Mouse (Mus musculus): ENCODE measurements around the gene Prlr.

Prlr gene

GRCm38 (mm10) chr15:10177083-10177482, at the start of gene Prlr:
TSS of gene Prlr (plus strand) at chr15:10177238.
- DNase-seq (ENCODE audit: low read depth, low spot score), result peak; percentile 24

GRCm38 (mm10) chr15:10133781-10134180, 43.3 kb upstream of the Prlr start:
- no peak for DNase-seq (ENCODE audit: low read depth, low spot score)

- DNase-seq (ENCODE audit: low read depth, low spot score), result no peak
Measured at GRCm38 (mm10) chr15:10134889-10135288, 42.1 kb upstream of the Prlr start.

GRCm38 (mm10) chr15:10144520-10144919, 32.5 kb upstream of the Prlr start:
- DNase-seq (ENCODE audit: low read depth, low spot score), result no peak

GRCm38 (mm10) chr15:10148196-10148595, 28.8 kb upstream of the Prlr start:
- DNase-seq (ENCODE audit: low read depth, low spot score), result no peak

- no peak for DNase-seq (ENCODE audit: low read depth, low spot score)
Measured at GRCm38 (mm10) chr15:10160663-10161062, 16.4 kb upstream of the Prlr start.

GRCm38 (mm10) chr15:10175078-10175477, 2.0 kb upstream of the Prlr start:
- no peak for DNase-seq (ENCODE audit: low read depth, low spot score)

GRCm38 (mm10) chr15:10175656-10176055, 1.4 kb upstream of the Prlr start:
- DNase-seq (ENCODE audit: low read depth, low spot score), result peak; percentile 10

GRCm38 (mm10) chr15:10177519-10178130, 587 bp downstream of the Prlr start:
- DNase-seq (ENCODE audit: low read depth, low spot score), result peak; percentile 38

- DNase-seq (ENCODE audit: low read depth, low spot score), result peak; percentile 12
Measured at GRCm38 (mm10) chr15:10178131-10178566, 1.1 kb downstream of the Prlr start.

- no peak for DNase-seq (ENCODE audit: low read depth, low spot score)
Measured at GRCm38 (mm10) chr15:10180694-10181093, 3.7 kb downstream of the Prlr start.

- no peak for DNase-seq (ENCODE audit: low read depth, low spot score)
Measured at GRCm38 (mm10) chr15:10192101-10192630, 15.1 kb downstream of the Prlr start.

GRCm38 (mm10) chr15:10200991-10201390, 24.0 kb downstream of the Prlr start:
- no peak for DNase-seq (ENCODE audit: low read depth, low spot score)

- DNase-seq (ENCODE audit: low read depth, low spot score), result no peak
Measured at GRCm38 (mm10) chr15:10202504-10203302, 25.7 kb downstream of the Prlr start.

GRCm38 (mm10) chr15:10210261-10210770, 33.3 kb downstream of the Prlr start:
- no peak for DNase-seq (ENCODE audit: low read depth, low spot score)

- DNase-seq (ENCODE audit: low read depth, low spot score), result no peak
Measured at GRCm38 (mm10) chr15:10211992-10212391, 35.0 kb downstream of the Prlr start.

- no peak for DNase-seq (ENCODE audit: low read depth, low spot score)
Measured at GRCm38 (mm10) chr15:10213213-10213612, 36.2 kb downstream of the Prlr start.

GRCm38 (mm10) chr15:10213710-10214109, 36.7 kb downstream of the Prlr start:
- DNase-seq (ENCODE audit: low read depth, low spot score), result no peak

- no peak for DNase-seq (ENCODE audit: low read depth, low spot score)
Measured at GRCm38 (mm10) chr15:10215719-10216118, 38.7 kb downstream of the Prlr start.

- DNase-seq (ENCODE audit: low read depth, low spot score), result no peak
Measured at GRCm38 (mm10) chr15:10216189-10216588, 39.2 kb downstream of the Prlr start.

- no peak for DNase-seq (ENCODE audit: low read depth, low spot score)
Measured at GRCm38 (mm10) chr15:10223614-10224155, 46.6 kb downstream of the Prlr start.

- no peak for DNase-seq (ENCODE audit: low read depth, low spot score)
Measured at GRCm38 (mm10) chr15:10225701-10226100, 48.7 kb downstream of the Prlr start.

All from mesoderm, embryonic 11.5 days (tissue).